Mouse (Mus musculus) ovary, postnatal 10 days (tissue): Measurements from ENCODE around the gene Gm33543.

Experiments used
- DNase-seq: peaks from one replicate; pipeline ENCODE4 v3.0.0; 2022; ENCODE audit warnings: low spot score

Gene Gm33543

GRCm38 (mm10) chr10:95777701-95778320 lies 64.9 kb downstream of the Gm33543 start:
- DNase-seq, result no peak

GRCm38 (mm10) chr10:95777071-95777470 lies 65.7 kb downstream of the Gm33543 start:
- DNase-seq, result no peak

GRCm38 (mm10) chr10:95774856-95775255 lies 67.9 kb downstream of the Gm33543 start:
- no peak for DNase-seq

- DNase-seq, result no peak
These were observed 68.6 kb downstream of the Gm33543 start for GRCm38 (mm10) chr10:95774001-95774628.
